Mouse (Mus musculus): Measurements from ENCODE around the gene Mmp28.
A peak's percentile ranks its signal among the peaks of the same experiment; 100 is the strongest.

Mmp28 gene

DNA sequence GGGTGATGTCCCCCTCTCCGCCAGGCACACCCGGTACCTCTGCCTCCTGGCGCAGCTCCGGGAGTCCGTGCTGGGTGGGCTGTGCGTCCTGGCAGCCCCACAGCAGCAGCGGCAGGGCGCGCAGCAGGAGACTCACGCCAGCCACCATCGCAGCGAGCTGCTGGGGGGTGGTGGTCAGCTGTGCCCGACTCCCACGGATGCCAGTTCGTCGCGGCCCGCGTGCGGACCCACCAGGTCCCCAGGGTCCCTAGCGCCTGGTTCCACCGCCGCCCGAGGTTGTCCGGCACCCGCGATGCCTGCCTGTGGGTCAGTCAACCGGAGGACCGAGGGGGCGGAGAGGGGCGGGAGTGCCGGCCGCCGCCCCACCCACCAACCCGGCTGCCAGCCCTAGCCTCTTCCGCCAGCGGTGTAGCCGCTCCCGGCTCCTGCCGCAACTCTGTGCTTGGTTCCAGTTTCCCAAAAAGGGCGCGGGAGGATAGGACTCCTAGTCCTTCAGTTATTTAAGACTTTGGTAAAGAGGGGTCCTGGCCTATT, at the start of gene Mmp28:
Mmp28 (minus strand) TSS at position 361 of the 534 bp plus-strand sequence.
- peak; percentile 73 for DNase-seq (ENCODE audit: low spot score)

GRCm38 (mm10) chr11:83509521-83509920, 46.6 kb upstream of the Mmp28 start:
- DNase-seq (ENCODE audit: low spot score), result no peak

DNA sequence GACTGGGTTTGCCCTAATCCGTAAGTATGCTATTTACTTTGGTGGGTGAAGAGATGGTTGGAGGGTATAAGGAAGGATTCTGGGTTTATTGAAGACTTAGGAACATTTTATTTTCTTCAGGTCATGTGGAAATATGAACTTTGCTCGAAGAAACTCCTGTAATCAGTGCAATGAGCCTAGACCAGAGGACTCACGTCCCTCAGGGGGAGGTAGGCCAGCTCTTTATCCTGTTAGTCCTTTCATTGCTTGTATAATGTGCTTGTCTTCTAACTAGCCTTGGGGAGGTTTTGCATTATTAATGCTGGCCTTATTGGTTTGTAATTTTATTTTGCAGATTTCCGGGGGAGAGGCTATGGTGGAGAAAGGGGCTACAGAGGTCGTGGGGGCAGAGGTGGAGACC, 41.4 kb upstream of the Mmp28 start:
- DNase-seq (ENCODE audit: low spot score), result no peak

DNA sequence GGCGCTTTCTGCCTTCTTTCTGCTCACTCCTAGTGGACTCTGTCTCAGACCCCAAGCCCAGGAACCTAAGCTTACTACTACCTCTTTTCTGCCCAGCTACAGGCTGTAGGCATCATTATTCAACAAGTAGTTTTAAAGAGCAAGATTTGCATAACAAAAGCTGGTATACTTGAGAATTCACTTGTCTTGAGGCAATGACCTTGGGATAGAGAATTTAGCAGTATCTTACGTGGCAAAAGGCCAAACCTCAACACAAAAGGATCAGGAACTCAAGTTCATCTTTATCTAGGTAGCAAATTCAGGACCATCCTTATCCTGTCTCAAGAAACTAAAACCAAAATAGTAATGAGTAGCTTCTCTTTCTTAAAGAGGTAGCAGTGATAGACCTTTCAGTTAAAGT, 32.7 kb upstream of the Mmp28 start:
- no peak for DNase-seq (ENCODE audit: low spot score)

GRCm38 (mm10) chr11:83491488-83491887, 28.6 kb upstream of the Mmp28 start:
- no peak for DNase-seq (ENCODE audit: low spot score)

DNA sequence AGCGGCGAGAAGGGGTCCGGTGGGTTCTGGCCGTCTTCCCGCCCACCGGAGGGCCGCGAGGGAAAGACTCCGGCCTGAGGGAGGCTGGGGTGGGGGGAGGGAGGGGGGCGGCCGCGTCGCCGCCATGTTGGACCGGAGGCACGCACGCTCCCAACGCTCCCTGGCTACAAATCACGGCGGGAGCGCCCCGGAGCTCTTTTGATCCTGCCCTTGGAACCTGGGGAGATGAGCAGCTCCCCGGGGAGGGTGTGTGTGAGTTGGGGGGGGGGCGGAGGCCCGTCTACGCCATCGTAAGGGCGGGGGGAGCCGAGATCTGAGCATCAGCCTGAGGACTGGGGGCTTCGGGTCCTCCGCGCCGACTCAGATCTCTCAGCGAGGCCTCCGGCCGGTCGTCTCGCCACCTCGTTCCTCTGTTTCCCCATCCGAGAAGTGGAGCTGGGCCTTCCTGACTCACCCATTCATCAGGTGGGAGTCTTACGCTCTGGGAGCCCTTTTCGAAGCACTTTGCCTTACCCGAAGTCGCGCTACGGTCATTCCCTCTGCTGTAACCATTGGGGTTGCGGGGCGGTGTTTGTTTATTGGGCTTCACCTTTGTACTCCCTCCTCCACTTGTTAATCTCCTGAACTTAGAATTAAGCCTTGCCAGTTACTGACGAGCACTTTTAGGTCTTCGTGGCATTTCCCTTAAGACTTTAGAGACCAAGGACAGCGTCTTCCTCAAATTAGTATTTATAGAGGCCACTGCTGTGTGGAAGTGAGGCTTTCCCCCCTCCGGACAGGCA, 10.6 kb upstream of the Mmp28 start:
- peak; percentile 23 for DNase-seq (ENCODE audit: low spot score)

- DNase-seq (ENCODE audit: low spot score), result peak; percentile 98
Observed at GRCm38 (mm10) chr11:83472324-83473234, 9.7 kb upstream of the Mmp28 start, which contains the start of gene Taf15. Gene Taf15, plus strand, starts transcription at chr11:83473086.

GRCm38 (mm10) chr11:83471766-83472165, 8.9 kb upstream of the Mmp28 start:
- DNase-seq (ENCODE audit: low spot score), result no peak

DNA sequence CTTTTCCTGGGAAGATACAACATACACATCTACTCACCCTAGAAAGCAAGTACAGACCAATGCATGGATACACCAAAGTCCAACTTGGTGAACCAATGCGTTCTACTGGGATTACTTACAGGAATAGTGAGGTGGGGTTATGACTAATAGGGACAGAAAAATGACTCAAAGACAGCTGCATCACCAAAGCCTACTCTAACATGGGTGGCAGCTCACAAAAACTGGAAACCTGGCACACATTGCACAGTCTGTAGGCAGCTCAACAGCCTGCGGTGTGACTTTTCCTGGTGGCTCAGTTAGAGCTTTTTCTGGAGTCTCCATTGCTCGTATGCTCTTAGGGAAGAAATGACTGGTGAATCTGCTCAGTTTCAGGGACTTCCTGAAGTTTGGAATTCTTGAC, 5.9 kb upstream of the Mmp28 start:
- DNase-seq (ENCODE audit: low spot score), result no peak

- peak; percentile 52 for DNase-seq (ENCODE audit: low spot score)
Observed at GRCm38 (mm10) chr11:83467120-83467652, 4.3 kb upstream of the Mmp28 start.

- DNase-seq (ENCODE audit: low spot score), result peak; percentile 47
Observed at GRCm38 (mm10) chr11:83465976-83466375, 3.1 kb upstream of the Mmp28 start.

DNA sequence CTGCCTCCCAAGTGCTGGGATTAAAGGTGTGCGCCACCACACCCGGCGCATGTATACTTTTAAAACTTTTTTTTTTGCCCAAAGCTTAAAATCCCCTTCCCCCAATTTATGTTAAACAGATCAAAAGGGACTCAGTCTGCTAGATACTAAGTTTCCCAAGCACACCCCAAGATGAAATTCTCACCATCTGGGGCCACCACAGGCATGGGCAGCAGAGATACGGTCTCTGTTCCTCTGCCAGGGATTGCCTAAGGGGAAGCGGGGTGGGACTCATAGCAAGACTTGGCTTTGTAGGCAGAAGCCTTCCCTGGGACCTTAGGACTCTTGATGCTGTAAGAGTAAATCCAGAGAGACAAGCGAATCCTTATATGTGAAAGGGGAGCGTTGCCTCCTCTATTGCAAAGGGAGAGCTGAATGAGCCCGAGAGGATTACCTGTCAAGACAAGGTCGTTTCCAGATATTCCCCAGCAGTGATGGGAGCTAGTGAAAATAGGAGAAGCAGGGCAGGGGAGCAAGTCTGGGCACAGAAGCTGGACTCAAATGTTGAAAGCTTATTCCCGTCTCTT, 1.3 kb downstream of the Mmp28 start:
- no peak for DNase-seq (ENCODE audit: low spot score)

- no peak for DNase-seq (ENCODE audit: low spot score)
Observed at GRCm38 (mm10) chr11:83457912-83458601, 4.8 kb downstream of the Mmp28 start.

- DNase-seq (ENCODE audit: low spot score), result no peak
Observed at GRCm38 (mm10) chr11:83457257-83457656, 5.6 kb downstream of the Mmp28 start.

- peak; percentile 66 for DNase-seq (ENCODE audit: low spot score)
Observed at GRCm38 (mm10) chr11:83455608-83456007, 7.3 kb downstream of the Mmp28 start.

DNA sequence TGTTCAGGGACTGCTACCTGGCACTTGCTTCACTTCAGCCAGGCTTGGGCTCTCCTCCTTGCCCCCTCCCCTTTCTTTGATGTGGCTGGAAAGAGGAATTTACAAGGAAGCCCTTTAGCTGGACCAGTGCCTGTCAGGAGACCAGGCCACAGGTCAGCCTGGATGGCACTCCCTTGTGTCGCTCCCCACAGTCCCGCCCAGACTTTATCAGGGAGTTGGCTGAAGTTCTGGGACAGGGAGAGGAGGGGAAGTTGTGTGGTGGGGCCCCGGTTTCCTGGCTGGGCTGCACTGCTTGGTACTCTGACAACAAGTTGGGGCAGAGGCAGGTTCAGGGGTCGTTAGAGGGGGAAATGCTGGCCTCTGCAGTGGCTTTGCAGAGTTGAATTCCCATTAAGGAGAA, 8.3 kb downstream of the Mmp28 start:
- DNase-seq (ENCODE audit: low spot score), result peak; percentile 63

GRCm38 (mm10) chr11:83451281-83451680, 11.6 kb downstream of the Mmp28 start:
- no peak for DNase-seq (ENCODE audit: low spot score)

DNA sequence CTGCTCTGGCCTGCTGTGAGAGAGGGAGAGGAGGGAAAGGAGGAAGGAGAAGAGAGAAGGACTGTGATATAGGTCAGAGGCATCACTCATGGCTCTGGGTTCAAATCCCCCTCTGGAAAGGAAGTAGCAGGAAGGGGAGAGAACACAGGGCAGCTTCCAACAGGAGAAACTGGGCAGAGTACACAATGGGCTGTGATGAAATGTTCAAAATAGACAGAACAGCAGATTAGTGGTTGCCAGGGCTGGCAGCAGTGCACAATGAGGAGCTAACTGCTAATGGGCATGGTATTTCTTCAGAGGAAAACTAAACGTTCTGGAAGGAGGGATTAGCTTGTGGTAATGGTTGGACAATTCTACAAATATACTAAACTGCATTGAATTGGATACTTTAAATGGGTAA, 12.3 kb downstream of the Mmp28 start:
- no peak for DNase-seq (ENCODE audit: low spot score)

DNA sequence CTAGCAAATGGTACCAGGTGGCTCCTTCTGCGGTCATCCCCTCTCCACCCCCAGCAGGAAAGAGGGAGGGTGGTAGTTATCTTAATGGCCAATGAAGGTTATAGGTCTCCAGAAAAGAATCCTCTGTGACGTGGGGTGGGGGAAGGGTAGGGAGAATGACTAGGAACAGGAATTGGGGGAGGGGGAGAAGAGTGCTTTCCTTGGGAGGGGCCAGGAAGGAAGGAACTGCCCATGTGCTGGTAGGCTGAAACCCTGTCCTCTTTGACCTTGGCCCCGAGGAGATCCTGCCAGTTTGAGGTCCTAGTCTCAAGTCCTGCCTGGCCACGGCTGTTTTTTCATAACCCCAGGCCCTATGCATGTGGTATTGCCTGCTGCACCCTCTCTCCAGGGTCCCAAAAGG, 13.6 kb downstream of the Mmp28 start:
- DNase-seq (ENCODE audit: low spot score), result no peak

DNA sequence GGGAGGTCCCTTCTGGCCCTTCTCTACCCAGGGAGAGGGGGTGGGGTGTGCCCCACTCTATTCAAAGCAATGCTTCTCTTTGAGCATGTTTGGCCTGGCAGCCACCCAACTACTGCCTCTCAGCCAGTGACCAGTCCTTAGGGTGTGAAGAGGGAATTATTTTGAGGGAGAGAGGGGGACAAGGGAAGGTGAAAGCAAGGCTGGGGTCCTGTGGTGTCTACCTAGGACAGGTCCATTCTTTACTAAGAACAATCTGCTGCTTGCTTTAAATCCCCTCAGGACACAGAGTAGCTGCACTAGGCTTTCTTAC, 14.0 kb downstream of the Mmp28 start:
- peak; percentile 61 for DNase-seq (ENCODE audit: low spot score)

DNA sequence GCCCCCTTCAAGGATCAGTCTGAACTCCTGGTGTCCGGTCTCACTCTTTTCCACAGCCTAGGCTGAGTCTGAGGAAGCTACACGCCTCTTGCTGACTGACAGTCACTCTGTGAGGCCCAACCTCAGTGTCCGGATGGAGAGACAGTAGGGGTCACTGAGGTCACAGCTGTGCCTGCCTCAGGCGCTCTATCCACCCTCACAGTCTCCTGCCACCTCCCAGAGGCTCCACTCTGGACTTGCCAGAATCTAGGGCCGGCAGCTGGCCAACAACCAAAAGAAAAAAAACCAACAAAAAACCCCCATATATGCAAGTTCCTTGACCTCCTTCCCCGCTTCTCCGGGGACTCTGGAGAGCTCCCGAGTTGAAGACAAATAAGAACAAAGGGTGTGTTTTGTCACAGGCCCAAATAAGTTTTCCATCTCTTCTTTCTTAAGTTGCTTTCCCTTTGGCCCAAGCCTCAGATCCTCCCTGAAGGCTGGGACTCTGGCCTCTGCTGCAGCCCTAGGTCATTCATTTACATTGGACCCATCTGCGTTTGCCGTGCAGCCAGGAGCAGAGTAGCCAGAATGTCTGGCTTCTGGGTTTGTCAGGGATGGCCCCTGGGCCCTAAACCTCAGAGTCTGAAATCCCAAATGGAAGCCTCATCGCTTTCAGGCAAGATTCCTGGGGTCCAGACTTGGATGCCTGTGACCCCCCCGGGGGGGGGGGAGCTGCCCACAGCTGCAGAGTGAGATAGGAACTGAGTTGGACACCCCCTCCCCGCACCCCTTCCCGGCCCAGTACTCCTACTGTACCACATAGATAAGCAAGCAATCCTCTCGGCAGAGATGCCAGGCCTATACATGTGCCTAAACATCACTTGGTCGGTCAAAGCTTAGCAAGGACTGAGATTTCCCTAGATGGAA, 14.6 kb downstream of the Mmp28 start:
- DNase-seq (ENCODE audit: low spot score), result no peak
